Mouse (Mus musculus): ENCODE data around the gene Gdi2.

Gene Gdi2

GRCm38 (mm10) chr13:3547410-3547809 lies 9.5 kb downstream of the Gdi2 start:
- DNase-seq (ENCODE audit: low read depth, low spot score) = no peak

- no peak for DNase-seq (ENCODE audit: low read depth, low spot score)
Observed at GRCm38 (mm10) chr13:3547856-3548255, 10.0 kb downstream of the Gdi2 start.

- DNase-seq (ENCODE audit: low read depth, low spot score) = no peak
Observed at GRCm38 (mm10) chr13:3563130-3563529, 25.3 kb downstream of the Gdi2 start.

- no peak for DNase-seq (ENCODE audit: low read depth, low spot score)
Observed at GRCm38 (mm10) chr13:3563953-3564352, 26.1 kb downstream of the Gdi2 start.

- no peak for DNase-seq (ENCODE audit: low read depth, low spot score)
Observed at GRCm38 (mm10) chr13:3590789-3591188, 52.9 kb downstream of the Gdi2 start.

GRCm38 (mm10) chr13:3594311-3594710 lies 56.4 kb downstream of the Gdi2 start:
- DNase-seq (ENCODE audit: low read depth, low spot score) = no peak

GRCm38 (mm10) chr13:3596232-3596631 lies 58.4 kb downstream of the Gdi2 start:
- no peak for DNase-seq (ENCODE audit: low read depth, low spot score)

GRCm38 (mm10) chr13:3609780-3610117 lies 71.9 kb downstream of the Gdi2 start:
- no peak for DNase-seq (ENCODE audit: low read depth, low spot score)

- no peak for DNase-seq (ENCODE audit: low read depth, low spot score)
Observed at GRCm38 (mm10) chr13:3610118-3610794, 72.4 kb downstream of the Gdi2 start.

- DNase-seq (ENCODE audit: low read depth, low spot score) = peak; percentile 98
Observed at GRCm38 (mm10) chr13:3610795-3611438, 73.1 kb downstream of the Gdi2 start, which contains the start of gene Fam208b. Gene Fam208b (minus strand): TSS chr13:3611108.
